Mouse (Mus musculus): ENCODE measurements around the gene Phf10.
"Not testable (repeated sequence)": the region's sequence is repeated elsewhere in the genome, so short reads cannot be mapped to it uniquely, and the experiment has no call there.

DNA sequence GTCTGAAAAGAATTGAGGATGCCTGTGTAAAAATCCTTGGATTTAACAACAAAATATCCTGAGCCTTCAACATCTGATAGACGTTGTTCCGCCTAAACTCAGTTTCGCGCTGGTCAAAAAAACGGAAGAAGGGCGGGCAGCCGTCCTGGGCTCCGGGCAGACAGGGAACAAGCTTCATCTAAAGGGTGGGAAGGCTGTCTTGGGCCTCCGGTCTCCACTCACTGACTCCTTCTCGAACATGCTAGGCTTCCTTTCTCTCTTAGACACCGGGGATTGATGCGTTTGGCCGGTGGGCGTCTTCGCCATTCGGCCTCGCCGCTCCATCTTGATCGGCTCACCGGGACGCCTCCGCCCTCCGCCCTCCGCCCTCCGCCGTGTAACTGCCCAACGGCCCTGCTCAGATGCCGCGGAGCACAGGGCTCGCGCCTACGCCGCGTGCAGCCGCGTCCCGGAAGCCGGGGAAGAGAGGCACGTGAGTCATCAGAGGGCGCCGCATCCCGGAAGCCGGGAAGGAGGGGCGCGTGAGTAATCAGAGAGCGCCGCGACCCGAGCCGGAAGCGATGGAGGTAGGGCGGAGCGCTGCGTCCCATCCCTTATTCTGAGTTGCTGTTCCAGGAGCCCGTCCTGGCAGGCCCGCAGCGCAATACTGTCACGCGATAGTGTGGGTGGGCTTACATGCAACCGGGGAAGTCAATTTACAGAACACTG is 48.8 kb upstream of the Phf10 start, which contains the start of gene Gm3435:
- not testable (repeated sequence) for TF ChIP-seq POLR2A (IDR thresholded peaks at IDR 0.05; ENCODE audit: borderline replicate concordance, extremely low read depth, low read depth, low read length); CTCF (IDR thresholded peaks at IDR 0.05; ENCODE audit: insufficient read depth, low read length)

Measured in lung, adult 2 months (tissue).